Mouse (Mus musculus) hindbrain, embryonic 16.5 days (tissue): ENCODE results near the gene Fanci. TPM values are rescaled to one million over a fixed set of nuclear protein-coding genes. Genes with fewer than 3 reads are reported as not detected.

Experiments
- polyA plus RNA-seq: library from polyadenylated mRNA; unstranded; fragments of >200 nt; fragmentation: Nextera tagmentation; extraction: Ambion mirVana; gene quantifications from 2 replicates; pipeline ENCODE4 v1.2.1, GENCODE M21; 2015

Gene Fanci
- polyA plus RNA-seq, 1 experiment from 2014 or later = 2.4 TPM

Other genes with a start within 250 kb of the Fanci start
- gene Mfge8, start 242.9 kb upstream of the Fanci start, polyA plus RNA-seq = 281 and 351 TPM in 2 replicates
- 16.3 and 21.4 TPM in 2 replicates for gene Abhd2, start 118.7 kb upstream of the Fanci start, polyA plus RNA-seq
- gene Rlbp1, start 4.9 kb upstream of the Fanci start, polyA plus RNA-seq = 28.2 and 29.2 TPM in 2 replicates
- gene Polg, start 74.4 kb downstream of the Fanci start, polyA plus RNA-seq = 24.2 and 26.4 TPM in 2 replicates
- gene Rhcg, start 225.7 kb downstream of the Fanci start, polyA plus RNA-seq = 5.5 and 5.7 TPM in 2 replicates